Mouse (Mus musculus): Measurements from ENCODE around the gene Cish. TPM values are rescaled to one million over a fixed set of nuclear protein-coding genes. Genes with fewer than 3 reads are reported as not detected.
"Not testable (repeated sequence)": the region's sequence is repeated elsewhere in the genome, so short reads cannot be mapped to it uniquely, and the experiment has no call there.

The Cish gene
- polyA plus RNA-seq, 1 experiment from 2014 or later = 16.4 TPM

DNA sequence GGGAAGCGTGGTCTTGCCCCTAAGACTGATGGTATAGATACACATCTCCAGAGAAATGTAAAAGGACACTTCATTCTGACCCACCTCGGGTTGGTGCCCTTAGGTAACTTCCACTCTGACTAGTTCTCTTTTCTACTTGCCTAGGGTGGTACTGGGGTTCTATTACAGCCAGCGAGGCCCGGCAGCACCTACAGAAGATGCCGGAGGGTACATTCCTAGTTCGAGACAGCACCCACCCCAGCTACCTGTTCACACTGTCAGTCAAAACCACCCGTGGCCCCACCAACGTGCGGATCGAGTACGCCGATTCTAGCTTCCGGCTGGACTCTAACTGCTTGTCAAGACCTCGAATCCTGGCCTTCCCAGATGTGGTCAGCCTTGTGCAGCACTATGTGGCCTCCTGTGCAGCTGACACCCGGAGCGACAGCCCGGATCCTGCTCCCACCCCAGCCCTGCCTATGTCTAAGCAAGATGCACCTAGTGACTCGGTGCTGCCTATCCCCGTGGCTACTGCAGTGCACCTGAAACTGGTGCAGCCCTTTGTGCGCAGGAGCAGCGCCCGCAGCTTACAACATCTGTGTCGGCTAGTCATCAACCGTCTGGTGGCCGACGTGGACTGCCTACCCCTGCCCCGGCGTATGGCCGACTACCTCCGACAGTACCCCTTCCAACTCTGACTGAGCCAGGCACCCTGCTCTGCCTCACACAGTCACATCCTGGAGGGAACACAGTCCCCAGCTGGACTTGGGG is 4.6 kb downstream of the Cish start:
- no peak overlapping the region for H3K27ac ChIP-seq
- H3K9ac ChIP-seq = no peak overlapping the region
- peaks cover 47% of the 10 kb centered on the region for H3K4me1 ChIP-seq
- no peak for ATAC-seq (ENCODE audit: borderline replicate concordance, extremely low read depth, low FRiP score, low TSS enrichment)
- no peaks in the 10 kb centered on the region for H3K9me3 ChIP-seq
- H3K27me3 ChIP-seq = no peaks in the 10 kb centered on the region
- no peak overlapping the region for H3K4me3 ChIP-seq
- H3K36me3 ChIP-seq = peaks cover 16% of the 10 kb centered on the region; the same call in 1 of the 2 replicates
- WGBS = 88% methylated on average over 30 of the region's 30 CpGs
- no peak overlapping the region for H3K4me2 ChIP-seq

- no peaks in the 10 kb centered on the region for H3K27me3 ChIP-seq
- H3K36me3 ChIP-seq = peaks cover 16% of the 10 kb centered on the region; the same call in 1 of the 2 replicates
- ATAC-seq (ENCODE audit: borderline replicate concordance, extremely low read depth, low FRiP score, low TSS enrichment) = no peak
- H3K4me1 ChIP-seq = peaks cover 51% of the 10 kb centered on the region
- no peaks in the 10 kb centered on the region for H3K9me3 ChIP-seq
- no peak overlapping the region for H3K9ac ChIP-seq
- no peak overlapping the region for H3K4me3 ChIP-seq
- H3K27ac ChIP-seq = peak overlapping the region; percentile 43
- WGBS = 73% methylated on average over 17 of the region's 17 CpGs
- H3K4me2 ChIP-seq = no peak overlapping the region
Observed at GRCm38 (mm10) chr9:107301554-107302331, 5.9 kb downstream of the Cish start.

GRCm38 (mm10) chr9:107302592-107302991 is 6.8 kb downstream of the Cish start:
- no peak for ATAC-seq (ENCODE audit: borderline replicate concordance, extremely low read depth, low FRiP score, low TSS enrichment)
- H3K4me1 ChIP-seq = peaks cover 55% of the 10 kb centered on the region
- 49% methylated on average over 7 of the region's 7 CpGs for WGBS
- no peak overlapping the region for H3K4me2 ChIP-seq
- H3K9ac ChIP-seq = no peak overlapping the region
- H3K27ac ChIP-seq = peak overlapping the region; percentile 43
- H3K36me3 ChIP-seq = peaks cover 16% of the 10 kb centered on the region; the same call in 1 of the 2 replicates
- no peak overlapping the region for H3K4me3 ChIP-seq
- no peaks in the 10 kb centered on the region for H3K9me3 ChIP-seq
- H3K27me3 ChIP-seq = no peaks in the 10 kb centered on the region

DNA sequence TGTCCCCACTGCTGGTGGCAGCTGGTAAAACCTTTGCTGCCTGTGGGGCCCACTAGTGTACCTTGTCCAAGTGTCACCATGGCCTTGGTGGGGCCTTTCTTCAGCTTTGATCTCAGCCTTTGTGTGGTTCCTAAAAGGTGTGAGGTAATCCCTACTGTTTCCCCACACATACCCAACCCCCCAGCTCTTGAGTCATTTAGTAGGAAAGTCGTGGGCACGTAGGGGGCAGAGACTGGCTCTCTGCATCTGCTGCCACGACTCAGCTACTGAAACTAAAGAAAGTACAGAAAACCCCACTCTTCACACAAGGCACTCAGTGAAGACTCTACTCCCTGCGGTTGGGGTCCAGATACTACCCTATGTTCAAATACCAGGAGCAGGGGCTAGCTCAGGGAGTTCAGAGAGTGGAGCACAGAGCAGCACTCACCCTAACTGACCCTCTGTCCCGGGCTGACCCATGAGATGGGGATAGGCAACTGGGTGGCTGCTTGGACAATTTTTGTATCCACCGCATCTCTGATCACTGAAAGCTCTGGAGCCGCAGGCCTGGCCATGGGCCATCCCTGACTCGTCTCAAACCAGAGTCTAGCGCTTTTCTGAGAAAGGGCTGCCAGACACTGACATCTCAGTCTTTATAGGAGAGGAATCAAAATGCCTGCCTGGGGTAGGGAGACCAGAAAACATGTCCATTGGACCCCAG is 7.4 kb downstream of the Cish start:
- ATAC-seq (ENCODE audit: borderline replicate concordance, extremely low read depth, low FRiP score, low TSS enrichment) = no peak
- H3K36me3 ChIP-seq = peaks cover 16% of the 10 kb centered on the region; the same call in 1 of the 2 replicates
- WGBS = 64% methylated on average over 9 of the region's 9 CpGs
- H3K9ac ChIP-seq = no peak overlapping the region
- no peak overlapping the region for H3K4me2 ChIP-seq
- peaks cover 55% of the 10 kb centered on the region for H3K4me1 ChIP-seq
- H3K27ac ChIP-seq = peak overlapping the region; percentile 43
- no peaks in the 10 kb centered on the region for H3K9me3 ChIP-seq
- no peak overlapping the region for H3K4me3 ChIP-seq
- H3K27me3 ChIP-seq = no peaks in the 10 kb centered on the region

DNA sequence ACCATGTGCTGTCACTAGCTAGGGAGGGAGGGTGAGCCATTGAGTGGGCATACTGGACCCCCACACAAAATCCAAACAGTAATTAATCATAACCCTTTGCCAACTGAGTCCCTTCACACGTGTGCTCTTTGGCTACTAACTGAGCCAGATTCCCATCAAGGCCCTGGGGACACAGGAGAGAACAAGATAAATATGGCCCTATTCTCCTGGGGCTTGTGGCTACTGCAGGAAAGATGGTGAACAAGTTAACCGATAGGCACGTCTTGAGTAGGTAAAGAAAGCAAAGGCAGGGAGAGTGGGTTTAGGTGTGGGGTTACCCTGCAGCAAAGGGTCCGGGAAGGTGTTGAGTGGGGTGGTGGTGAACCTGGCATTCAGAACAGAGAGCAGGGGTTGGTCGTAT is 8.1 kb downstream of the Cish start:
- peaks cover 53% of the 10 kb centered on the region for H3K4me1 ChIP-seq
- WGBS = 82% methylated on average over 5 of the region's 5 CpGs
- H3K36me3 ChIP-seq = peaks cover 16% of the 10 kb centered on the region; the same call in 1 of the 2 replicates
- no peaks in the 10 kb centered on the region for H3K27me3 ChIP-seq
- no peak overlapping the region for H3K4me3 ChIP-seq
- no peak overlapping the region for H3K4me2 ChIP-seq
- H3K9ac ChIP-seq = no peak overlapping the region
- ATAC-seq (ENCODE audit: borderline replicate concordance, extremely low read depth, low FRiP score, low TSS enrichment) = no peak
- H3K27ac ChIP-seq = no peak overlapping the region
- no peaks in the 10 kb centered on the region for H3K9me3 ChIP-seq

DNA sequence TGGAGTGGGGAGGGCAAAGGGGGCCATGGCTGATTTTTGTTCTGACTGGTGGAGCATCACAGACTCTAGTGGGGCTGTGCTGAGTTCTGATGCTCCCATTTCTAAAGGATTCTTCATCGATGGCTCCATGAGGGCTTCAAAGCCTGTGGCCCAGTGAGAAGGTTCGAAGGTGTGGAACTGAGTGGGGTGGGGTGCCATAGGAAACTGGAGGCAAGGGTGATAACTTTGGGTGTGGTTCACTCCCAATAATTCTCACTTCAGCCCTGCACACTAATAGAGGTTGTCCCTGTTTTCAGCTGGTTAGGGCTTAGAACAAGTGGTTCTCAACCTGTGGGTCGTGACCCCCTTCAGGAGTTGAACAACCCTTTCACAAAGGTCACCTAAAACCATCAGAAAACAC is 8.6 kb downstream of the Cish start:
- H3K36me3 ChIP-seq = peaks cover 16% of the 10 kb centered on the region; the same call in 1 of the 2 replicates
- H3K4me1 ChIP-seq = peaks cover 49% of the 10 kb centered on the region

GRCm38 (mm10) chr9:107305012-107305411 is 9.2 kb downstream of the Cish start:
- Histone ChIP-seq H3K9me3 (no peaks in the 10 kb centered on the region), H3K36me3 (peaks cover 16% of the 10 kb centered on the region; the same call in 1 of the 2 replicates), H3K4me3 (no peak overlapping the region), H3K9ac (no peak overlapping the region), H3K27ac (peak overlapping the region; percentile 92), H3K27me3 (no peaks in the 10 kb centered on the region), H3K4me1 (peaks cover 49% of the 10 kb centered on the region), H3K4me2 (no peak overlapping the region)
- 68% methylated on average over 4 of the region's 4 CpGs for WGBS
- ATAC-seq (ENCODE audit: borderline replicate concordance, extremely low read depth, low FRiP score, low TSS enrichment) = no peak

More for the DNA sequence above, 8.6 kb downstream of the Cish start:
- ATAC-seq (ENCODE audit: borderline replicate concordance, extremely low read depth, low FRiP score, low TSS enrichment) = no peak
- H3K27me3 ChIP-seq = no peaks in the 10 kb centered on the region
- 94% methylated on average over 3 of the region's 3 CpGs for WGBS
- H3K27ac ChIP-seq = no peak overlapping the region
- H3K9ac ChIP-seq = no peak overlapping the region
- no peak overlapping the region for H3K4me3 ChIP-seq
- no peaks in the 10 kb centered on the region for H3K9me3 ChIP-seq
- no peak overlapping the region for H3K4me2 ChIP-seq

DNA sequence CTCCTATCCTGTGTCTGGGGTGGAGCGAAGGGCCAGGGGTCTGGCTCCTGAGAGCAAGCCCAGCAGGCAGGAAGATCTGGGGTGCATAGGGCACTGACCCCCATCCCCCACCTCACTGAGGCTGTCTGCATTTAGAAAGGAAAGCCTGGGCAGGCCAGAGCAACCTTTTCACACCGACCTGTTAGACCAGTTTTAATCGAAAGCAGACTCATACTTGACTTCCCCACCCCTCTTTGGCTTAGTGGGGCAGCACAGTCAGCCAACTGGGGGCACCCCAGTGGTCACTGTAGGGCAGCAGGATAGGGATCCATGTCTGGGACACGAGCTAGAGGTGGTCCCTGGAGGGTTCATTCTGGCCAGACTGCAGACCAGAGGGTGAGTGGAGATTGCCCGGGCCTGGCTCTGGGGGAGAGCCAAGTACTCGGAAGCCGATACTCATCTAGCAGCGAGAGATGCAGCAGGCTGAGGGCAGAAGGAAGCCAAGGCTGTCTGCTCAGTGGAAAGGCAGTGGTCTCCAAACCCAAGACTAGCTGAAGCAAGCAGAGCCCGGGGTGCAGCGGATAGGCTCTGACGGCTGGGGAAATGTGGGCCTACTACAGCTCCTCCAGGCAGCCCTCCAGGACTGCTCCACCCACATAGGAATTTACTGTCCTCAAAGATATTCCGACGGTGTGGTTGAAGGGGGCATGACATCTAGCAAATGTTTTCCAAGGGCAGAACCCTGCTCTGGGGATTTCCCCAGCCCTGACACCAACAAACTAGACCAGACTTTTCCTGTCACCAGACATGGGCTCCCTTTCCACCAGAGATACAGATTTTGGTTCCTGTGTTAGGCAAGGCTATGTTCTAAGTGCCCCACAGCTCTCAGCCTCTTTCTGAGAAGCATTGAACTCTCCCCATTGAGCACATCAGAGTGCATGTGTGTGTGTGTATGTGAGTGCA is 10.0 kb downstream of the Cish start:
- peak overlapping the region; percentile 92 for H3K27ac ChIP-seq
- peaks cover 8% of the 10 kb centered on the region; the same call in 1 of the 2 replicates for H3K36me3 ChIP-seq
- H3K9me3 ChIP-seq = no peaks in the 10 kb centered on the region
- no peak for ATAC-seq (ENCODE audit: borderline replicate concordance, extremely low read depth, low FRiP score, low TSS enrichment)
- no peak overlapping the region for H3K4me3 ChIP-seq
- WGBS = 37% methylated on average over 13 of the region's 13 CpGs
- H3K9ac ChIP-seq = no peak overlapping the region
- H3K4me1 ChIP-seq = peaks cover 49% of the 10 kb centered on the region
- no peaks in the 10 kb centered on the region for H3K27me3 ChIP-seq
- peak overlapping the region; percentile 29; the same call in 1 of the 2 replicates for H3K4me2 ChIP-seq

GRCm38 (mm10) chr9:107306673-107307072 is 10.8 kb downstream of the Cish start:
- 95% methylated on average over 1 of the region's 1 CpGs for WGBS
- peak overlapping the region; percentile 92 for H3K27ac ChIP-seq

DNA sequence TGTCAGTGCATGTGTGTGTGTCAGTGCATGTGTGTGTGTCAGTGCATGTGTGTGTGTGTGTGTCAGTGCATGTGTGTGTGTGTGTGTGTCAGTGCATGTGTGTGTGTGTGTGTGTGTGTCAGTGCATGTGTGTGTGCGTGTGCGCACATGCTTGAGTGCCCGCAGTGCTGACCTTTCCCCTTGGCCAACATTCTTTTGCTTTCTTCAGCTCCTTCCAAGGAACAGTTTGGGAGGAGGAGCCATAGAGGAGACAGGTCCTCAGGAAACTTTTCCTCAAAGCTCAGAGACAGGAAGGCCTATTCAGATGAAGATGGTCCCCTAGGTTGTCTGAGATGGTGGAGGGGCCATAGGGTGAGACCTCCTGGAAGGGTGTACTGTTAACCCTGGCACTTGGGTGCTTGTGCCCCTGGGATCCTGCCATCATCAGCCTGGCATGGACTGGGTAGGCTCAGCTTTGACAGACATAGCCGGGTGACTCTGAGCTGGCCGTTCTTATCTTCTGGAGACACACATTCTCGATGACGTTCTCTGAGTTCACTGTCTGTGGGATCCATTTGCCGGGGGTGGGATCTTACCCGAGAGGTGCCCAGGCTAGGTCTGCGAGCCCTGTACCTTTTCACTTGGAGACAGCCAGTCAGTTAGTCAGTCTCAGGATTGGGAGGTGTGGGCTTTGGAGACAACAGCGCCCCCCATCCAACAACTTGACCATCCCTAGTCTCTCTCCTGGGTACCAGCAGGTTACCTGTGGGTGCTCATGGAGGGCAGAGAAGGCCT is 11.5 kb downstream of the Cish start:
- ATAC-seq (ENCODE audit: borderline replicate concordance, extremely low read depth, low FRiP score, low TSS enrichment) = peak; percentile 4; the same call in 1 of the 2 replicates
- Histone ChIP-seq H3K4me3 (no peak overlapping the region), H3K9ac (no peak overlapping the region), H3K27ac (peak overlapping the region; percentile 81), H3K4me1 (peaks cover 43% of the 10 kb centered on the region), H3K36me3 (no peaks in the 10 kb centered on the region), H3K9me3 (no peaks in the 10 kb centered on the region), H3K4me2 (peak overlapping the region; percentile 5; the same call in 1 of the 2 replicates), H3K27me3 (no peaks in the 10 kb centered on the region)
- 58% methylated on average over 11 of the region's 11 CpGs for WGBS

More at GRCm38 (mm10) chr9:107306673-107307072, 10.8 kb downstream of the Cish start:
- not testable (repeated sequence) for H3K36me3 ChIP-seq; H3K4me3 ChIP-seq; ATAC-seq (ENCODE audit: borderline replicate concordance, extremely low read depth, low FRiP score, low TSS enrichment); H3K4me2 ChIP-seq; H3K27me3 ChIP-seq; H3K9ac ChIP-seq; H3K9me3 ChIP-seq
- H3K4me1 ChIP-seq = peaks cover 49% of the 10 kb centered on the region

Data from lung, embryonic 15.5 days (tissue).